16 mouse cellular contexts compared by ENCODE assay signal in the genomic region with DNA sequence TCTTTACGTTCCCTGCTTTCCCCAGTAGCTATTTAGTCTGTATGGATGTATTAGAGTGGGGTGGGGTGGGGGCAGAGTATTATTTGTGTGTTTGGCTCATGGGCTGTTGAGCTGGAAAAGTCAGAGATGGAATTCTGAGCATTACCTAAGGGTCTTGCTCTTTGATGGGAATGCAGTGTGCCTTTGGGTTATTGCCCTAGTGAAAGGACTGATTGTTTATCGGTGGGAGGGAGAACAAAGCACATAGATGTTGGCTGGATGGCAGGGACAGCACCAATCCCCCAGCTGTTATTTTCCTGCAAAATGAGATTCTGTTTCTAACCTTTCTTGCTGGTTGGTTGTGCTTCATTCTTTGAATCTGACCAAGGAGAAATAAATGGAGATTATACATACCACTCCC.
"Had no signal": no experiment of that assay in that cellular context is flagged by ENCODE, and none has a peak within 500 bp of the region (broad histone marks: within the 10 kb centered on the region; RNA-seq: fewer than 3 reads in every experiment).

No protein-coding gene starts in this region.

- H3K4me3 ChIP-seq: limb, embryonic 12.5 days; liver, embryonic 13.5 days; lung, embryonic 15.5 days; midbrain, embryonic 13.5 days; myocyte; neural tube, embryonic 15.5 days had no signal

- ATAC-seq: inflammation-experienced regulatory T-cells, adult 6 months; intestine, postnatal 0 days; liver, postnatal 0 days; midbrain, embryonic 13.5 days had no signal

- DNase-seq: kidney, adult 8-10 months; kidney, postnatal 25 days; liver; liver, embryonic 13.5 days; liver, postnatal 0 days; lung, postnatal 14 days; right cerebral cortex, postnatal 14 days; thymus, postnatal 14 days had no signal

- H3K4me1 ChIP-seq: limb, embryonic 12.5 days; liver, embryonic 13.5 days; lung, embryonic 15.5 days; midbrain, embryonic 13.5 days; neural tube, embryonic 15.5 days had no signal

- H3K27me3 ChIP-seq: limb, embryonic 12.5 days; liver, embryonic 13.5 days; lung, embryonic 15.5 days; midbrain, embryonic 13.5 days; neural tube, embryonic 15.5 days had no signal

- H3K27ac ChIP-seq: limb, embryonic 12.5 days; liver, embryonic 13.5 days; lung, embryonic 15.5 days; macrophage; midbrain, embryonic 13.5 days; neural tube, embryonic 15.5 days had no signal
